Mouse (Mus musculus): ENCODE results near the gene Psmd11.
"Not testable (repeated sequence)": the region's sequence is repeated elsewhere in the genome, so short reads cannot be mapped to it uniquely, and the experiment has no call there.

Gene Psmd11

DNA sequence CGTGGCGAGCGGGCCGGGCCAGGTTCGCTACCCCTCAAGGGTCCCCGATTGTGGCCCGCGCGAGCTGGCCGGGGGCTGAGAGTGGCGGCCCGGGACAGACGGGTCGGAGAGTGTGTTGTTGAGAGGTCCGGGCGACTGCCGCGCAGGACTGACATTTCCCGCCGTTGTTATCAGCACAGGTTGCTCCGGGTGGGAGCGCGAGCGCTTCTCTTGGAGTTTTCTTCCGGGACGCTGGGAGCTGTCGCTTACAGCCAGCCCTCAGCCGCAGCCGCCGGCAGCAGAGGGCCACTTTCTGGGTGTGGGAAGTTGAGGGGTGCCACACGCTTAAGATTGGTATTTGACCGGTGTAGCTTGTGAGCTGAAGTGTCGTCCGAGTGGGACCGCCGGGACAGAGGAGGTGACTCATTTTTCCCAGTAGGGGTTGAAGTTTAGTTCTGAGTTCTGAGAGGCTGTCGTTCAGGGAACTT lies 627 bp downstream of the Psmd11 start:
- DNase-seq (ENCODE audit: low read depth, low spot score): no peak

DNA sequence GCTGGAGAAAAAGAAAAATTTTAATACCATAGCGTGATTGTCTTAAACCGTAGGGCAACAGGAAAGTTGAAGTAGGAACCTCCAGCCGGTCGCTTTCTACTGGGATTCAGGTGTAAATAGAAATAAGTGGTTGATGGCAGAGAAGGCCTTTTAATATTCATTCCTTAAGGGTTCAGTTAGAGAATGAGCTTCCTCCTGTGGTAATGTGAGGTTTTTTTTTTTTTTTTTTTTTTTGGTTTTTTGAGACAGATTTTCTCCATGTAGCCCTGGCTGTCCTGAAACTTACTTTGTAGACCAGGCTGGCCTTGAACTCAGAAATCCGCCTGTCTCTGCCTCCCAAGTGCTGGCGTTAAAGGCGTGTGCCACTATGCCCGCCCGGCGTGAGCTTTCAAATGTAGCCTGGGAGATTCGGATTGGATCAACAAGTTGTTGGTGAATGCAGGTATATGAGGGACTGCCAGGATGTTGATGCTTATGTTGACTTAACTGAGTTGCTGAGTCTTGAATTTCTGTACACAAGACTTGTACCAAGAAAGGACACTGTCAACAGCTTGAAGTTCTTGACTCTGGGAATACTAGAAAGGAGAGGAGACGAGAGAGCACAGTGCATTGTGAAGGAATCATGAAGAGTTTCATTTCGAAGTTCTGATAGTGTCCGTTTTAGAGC lies 1.2 kb downstream of the Psmd11 start:
- DNase-seq (ENCODE audit: low read depth, low spot score): no peak

DNA sequence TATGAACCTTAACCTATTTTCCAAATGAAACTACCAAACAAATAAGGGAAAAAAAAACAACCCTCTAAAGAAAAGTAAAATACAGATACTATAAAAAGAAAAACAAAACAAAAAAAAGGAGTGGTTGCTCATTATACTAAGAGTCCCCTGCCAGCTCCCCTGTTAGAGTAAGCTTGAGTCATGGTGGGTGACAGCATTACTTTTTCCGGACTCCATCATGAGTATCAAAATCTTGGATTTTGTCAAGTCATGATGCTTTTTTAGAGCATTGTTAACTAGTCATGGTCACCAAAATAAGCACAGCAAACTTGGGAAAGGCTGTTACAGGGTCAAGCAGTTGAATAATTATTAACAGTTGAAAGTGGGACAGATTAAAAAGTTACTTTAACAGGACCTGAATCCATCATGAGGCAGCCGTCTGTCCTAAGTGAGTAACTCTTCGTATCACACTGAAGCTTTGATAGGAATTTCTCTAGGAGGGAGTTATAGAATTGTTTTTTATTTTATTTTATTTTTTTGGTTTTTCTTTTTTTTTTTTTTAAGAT lies 2.0 kb downstream of the Psmd11 start:
- no peak for DNase-seq (ENCODE audit: low read depth, low spot score)

DNA sequence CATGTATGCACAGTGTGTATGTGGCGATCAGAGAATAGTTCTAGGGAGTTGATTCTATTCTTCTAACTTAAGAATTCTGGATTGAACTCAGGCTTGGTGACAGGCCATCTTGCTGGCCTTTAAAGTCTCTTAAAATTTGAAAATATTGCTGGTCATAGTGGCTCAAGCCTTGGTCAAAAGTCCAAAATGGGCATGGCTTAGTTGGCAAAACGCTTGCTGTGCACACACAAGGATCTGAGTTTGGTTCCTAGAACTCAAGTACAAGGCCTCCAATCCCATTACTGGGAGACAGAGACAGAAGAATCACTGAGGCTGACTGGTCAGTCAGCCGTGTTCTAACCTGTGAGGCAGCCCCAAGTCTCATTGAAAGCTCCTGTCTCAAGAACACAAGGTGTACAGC lies 18.5 kb downstream of the Psmd11 start:
- no peak for DNase-seq (ENCODE audit: low read depth, low spot score)

DNA sequence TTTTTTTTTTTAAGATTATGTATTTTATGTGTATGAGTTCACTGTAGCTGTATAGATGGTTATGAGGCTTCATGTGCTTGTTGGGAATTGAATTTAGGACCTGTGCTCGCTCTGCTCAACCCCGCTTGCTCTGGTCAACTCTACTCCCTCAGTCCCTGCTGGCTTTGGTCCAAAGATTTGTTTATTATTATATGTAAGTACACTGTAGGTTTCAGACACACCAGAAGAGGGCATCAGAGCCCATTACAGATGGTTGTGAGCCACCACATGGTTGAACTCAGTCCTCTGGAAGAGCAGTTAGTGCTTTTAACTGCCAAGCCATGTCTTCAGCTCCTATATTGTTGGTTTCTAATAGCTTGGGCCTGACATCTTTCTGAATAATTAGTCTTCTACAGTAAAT lies 21.4 kb downstream of the Psmd11 start:
- no peak for DNase-seq (ENCODE audit: low read depth, low spot score)

DNA sequence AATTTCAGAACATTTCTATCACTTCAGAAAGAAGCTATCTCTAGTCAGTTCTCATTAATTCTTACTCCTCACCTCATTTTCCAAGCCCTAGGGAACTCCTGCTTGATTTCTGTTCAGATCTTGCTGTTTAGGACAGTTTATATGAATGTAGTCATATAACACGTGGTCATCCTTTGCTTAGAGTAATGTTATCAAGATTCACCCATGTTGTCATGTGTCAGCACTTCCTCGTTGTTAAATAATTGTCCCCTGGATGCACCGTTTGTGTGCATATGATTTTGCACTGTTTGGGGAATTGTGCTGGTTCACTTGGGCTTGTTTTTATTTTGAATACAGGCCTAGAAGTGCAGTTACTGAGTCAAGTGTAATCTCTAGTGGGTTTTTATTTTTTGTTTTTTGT lies 23.8 kb downstream of the Psmd11 start:
- no peak for DNase-seq (ENCODE audit: low read depth, low spot score)

DNA sequence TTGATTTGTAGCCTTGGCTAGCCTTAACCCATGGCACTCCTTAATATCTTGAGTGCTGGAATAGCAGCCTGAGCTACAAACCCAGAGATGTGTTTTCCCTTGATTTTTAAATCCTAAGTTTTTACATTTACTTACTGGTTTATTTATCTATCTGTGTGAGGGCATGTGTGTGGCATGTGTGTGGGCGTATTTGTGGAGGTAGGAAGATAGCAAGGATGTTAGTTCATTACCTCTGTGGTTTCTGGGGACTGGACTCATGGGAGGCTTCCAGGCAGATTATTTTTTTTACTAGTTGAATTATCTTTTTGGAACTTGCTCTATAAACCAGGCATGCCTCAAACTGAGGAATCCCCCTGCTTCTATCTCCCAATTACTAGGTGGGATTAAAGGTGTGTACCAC lies 24.8 kb downstream of the Psmd11 start:
- DNase-seq (ENCODE audit: low read depth, low spot score): no peak

DNA sequence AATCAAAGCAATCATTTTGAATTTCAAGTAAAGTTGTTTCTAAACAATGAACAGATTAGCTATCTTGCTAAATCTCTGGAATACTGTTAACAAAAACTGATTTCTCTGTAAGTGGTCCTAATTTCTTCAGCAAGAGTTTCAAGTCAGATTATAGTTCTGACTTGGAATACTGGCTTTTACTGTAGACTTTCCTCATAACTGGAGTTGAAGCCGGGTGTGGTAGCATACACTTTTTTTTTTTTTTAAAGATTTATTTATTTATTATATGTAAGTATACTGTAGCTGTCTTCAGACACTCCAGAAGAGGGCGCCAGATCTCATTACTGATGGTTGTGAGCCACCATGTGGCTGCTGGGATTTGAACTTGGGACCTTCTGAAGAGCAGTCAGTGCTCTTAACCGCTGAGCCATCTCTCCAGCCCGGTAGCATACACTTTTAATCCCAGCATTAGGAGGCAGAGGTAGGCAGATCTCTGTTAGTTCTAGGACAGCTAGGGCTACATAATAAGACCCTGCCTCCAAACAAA lies 35.3 kb downstream of the Psmd11 start:
- DNase-seq (ENCODE audit: low read depth, low spot score): not testable (repeated sequence)

DNA sequence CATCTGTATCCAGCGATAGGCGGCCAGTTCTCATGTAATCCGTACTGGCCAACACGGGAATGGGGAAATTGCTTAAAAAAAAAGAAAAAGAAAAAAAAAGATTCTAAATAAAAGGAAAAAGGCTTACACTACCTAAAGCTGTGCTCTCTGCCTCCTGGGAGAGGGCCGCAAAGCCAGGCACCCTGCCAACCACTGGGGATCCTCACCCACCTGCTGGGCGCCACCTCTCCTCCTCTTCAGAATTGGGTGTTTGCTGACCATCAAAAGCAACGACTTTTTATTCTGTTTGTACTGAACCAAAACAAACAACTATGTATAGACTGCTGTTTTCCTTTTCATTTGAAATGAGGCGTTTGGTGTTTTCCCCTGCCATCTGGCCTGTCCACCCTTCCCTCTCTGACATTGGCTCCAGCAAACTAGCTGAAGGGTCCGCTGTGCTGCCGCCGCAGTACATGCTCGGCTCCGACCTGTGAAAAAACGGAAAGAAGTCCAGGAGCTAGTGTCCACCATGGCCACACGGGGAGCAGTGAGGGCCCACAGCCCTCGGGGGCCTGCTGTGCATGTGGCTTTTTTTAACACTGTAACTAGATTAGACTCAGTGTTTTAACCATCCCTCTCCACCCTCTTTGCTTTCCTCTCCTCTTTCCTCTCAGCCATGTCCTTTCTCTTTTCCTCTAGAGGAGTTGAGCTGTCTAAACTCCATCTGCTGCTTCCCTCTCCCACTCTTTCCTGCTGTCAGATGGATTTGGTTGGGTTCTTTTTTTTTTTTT lies 43.6 kb downstream of the Psmd11 start:
- DNase-seq (ENCODE audit: low read depth, low spot score): no peak

DNA sequence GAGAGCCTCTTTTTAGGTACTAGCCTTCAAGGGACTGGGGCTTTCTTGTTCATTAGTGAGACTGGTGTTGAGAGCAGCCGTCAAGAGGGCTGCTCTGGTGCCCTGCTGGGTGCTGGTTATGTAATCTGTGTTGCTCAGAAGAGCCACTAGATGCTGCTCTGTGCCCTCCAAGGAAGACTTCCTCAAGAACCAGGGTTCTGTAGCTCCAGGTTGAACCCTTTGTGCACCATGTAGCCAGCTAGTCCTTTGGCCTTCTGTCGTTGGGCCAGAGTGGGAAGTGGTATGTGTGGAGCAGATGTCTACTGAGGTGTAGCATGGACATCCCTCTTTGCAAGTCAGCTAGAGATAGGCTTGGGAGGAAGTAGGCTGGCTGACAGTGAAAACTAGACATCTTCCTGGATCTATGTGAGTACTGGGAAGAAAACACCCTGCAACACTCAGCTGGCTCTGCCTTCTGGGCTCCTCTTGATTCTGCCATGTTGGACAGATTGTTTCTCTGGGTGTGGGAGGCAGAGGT lies 45.8 kb downstream of the Psmd11 start:
- no peak for DNase-seq (ENCODE audit: low read depth, low spot score)

DNA sequence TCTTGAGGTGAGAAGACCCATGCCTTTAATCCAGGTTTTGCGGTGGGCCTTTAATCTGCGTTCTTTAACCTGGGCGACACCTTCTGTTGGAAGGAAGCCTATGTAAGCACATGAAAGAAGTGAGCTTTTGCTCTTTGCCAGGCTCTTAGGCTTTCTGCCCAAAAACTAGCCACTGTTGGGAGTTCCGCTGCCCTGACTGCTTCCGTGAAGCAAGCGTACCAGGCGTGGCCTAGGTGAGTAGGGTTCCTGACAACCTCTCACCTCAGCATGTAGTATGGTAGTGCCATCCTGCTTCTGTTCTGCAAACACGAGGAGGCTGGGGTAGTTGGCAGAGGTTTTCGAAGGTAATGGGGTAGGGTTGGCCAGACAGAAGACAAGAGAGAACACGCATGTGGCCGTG lies 46.4 kb downstream of the Psmd11 start:
- no peak for DNase-seq (ENCODE audit: low read depth, low spot score)

DNA sequence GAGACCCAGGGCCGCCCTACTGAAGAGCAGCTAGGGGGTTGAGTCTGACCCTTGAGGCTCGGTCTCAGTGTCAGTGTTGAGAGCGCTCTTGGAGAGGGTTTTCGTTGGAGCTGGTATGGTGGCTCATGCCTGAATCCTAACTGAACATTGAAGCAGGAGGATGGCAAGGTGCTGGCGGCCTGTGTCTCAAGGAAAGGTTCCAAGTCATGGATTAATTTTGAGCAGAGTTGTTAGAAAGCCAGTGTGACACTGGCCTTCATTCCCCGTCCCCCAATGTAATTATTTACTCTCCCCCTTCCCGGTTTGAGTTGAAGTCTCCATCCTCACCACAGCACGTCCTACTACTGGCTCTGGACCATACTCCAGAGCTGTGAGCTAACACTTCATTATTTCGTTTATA lies 47.1 kb downstream of the Psmd11 start:
- DNase-seq (ENCODE audit: low read depth, low spot score): no peak

DNA sequence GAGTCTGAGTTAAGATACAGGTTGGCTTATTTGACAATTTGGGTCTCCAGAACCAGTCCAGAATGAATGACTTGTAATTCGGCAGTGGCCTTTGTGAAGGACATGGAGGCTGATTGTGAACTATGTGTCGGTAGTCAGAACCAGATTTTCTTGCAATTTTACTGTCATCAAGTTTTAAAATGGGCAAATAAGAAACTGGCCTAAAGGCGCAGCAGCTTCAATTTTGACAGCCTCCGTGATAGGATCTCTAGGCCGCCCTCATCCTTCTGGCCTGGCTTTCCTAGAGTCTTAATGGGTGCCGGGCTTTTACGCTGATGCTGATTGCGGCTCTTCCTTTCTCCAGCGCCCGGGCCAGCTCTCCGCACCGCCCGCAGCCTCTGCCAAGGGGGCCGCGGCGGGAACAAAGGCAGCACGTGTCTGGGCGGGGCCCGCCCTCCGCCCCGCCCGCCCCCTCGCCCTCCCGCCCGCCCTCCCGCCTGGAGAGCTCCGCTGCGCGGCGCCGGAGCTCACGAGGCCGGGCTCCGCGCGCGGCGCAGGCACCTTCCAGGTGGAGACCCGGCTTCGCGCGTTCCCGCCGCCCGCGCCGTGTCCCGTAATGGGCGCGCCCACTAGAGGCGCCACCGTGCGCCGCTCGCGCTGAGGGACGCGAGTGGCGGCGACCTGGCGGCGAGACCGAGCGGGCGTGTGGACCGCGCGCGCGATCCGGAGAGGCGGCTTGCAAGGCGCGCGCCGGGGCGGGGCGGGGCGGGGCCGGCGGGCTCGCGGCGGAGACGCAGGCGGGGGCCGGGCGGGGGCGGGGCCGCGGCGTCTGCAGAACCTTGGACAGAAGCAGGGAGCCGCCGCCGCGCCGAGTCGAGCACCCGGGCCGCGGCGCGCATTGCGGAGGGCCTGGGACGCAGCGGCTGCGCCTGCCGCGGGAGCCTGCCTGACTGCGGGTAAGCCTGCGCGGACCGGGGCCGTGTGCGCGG lies 48.1 kb downstream of the Psmd11 start, which contains the start of gene Cdk5r1:
TSS of gene Cdk5r1 (plus strand) at position 802 of the 968 bp plus-strand sequence.
- peak; percentile 86 for DNase-seq (ENCODE audit: low read depth, low spot score)

DNA sequence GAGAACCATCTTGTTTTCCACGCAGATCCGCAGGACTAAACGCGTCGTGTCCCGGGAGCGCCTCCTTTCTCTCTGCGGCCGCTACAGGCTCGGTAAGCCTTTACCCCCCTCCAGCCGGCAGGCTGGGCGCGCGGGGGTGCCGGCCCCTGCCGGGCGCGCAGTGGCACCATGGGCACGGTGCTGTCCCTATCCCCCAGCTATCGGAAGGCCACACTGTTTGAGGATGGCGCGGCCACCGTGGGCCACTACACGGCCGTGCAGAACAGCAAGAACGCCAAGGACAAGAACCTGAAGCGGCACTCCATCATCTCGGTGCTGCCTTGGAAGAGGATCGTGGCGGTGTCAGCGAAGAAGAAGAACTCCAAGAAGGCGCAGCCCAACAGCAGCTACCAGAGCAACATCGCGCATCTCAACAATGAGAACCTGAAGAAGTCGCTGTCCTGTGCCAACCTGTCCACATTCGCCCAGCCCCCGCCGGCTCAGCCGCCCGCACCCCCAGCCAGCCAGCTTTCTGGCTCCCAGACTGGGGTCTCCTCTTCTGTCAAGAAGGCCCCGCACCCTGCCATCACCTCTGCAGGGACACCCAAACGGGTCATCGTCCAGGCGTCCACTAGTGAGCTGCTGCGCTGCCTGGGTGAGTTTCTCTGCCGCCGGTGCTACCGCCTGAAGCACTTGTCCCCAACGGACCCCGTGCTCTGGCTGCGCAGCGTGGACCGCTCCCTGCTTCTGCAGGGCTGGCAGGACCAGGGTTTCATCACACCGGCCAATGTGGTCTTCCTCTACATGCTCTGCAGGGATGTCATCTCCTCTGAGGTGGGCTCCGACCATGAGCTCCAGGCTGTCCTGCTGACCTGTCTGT lies 49.2 kb downstream of the Psmd11 start:
- no peak for DNase-seq (ENCODE audit: low read depth, low spot score)

DNA sequence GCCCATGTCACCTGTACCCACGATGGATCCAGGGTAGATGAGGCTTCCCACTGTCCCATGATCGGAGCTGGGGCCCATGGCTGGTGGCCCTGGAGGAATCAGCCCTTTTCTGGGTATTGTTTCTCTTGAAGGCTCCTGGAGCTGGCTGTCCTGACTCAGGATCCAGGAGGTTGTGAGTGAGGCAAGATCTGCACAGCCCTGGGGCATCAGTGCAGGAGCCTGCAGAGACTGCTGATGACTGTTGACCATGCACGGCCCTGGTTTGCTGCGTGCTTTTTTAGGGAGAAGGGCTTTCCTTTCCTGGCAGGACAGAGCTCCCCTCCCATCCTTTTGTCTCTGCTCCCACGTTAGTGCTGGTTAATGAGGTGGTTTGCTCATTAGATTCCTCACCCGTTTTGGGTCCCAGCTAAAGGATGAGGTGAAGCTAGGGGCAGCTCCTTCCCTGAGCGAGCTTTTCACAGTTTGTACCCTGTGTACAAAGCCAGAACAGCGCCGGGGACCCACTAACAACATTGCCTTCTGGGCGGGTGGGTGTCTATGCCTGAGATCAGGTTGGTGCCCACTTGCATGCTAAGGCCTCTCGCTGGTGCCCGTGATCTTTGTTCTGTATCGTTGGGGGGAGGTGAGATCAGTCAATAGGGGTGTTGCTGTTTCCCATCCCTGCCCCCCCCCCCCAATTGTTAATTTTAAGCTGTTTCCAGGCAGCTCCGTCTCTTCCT lies 50.4 kb downstream of the Psmd11 start:
- no peak for DNase-seq (ENCODE audit: low read depth, low spot score)

DNA sequence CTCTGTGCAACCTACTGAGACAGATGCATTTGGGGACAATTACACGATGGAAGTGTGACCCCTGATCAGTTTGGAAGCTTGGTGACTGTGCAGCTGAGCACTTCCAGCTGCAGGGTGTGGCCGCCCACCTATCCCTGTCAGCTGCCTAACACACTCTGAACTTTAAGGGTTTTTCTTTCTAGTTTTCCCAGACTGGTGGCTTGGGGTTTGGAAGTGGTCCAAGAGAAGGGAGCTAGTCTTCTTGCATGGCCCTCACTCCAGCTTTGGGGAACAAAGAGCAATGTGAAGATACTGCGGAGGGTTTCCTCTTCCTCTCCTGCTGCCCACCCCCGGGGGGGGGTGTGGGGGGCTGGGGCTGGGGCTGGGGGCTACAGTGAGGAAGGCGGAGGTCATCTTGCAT lies 51.0 kb downstream of the Psmd11 start:
- no peak for DNase-seq (ENCODE audit: low read depth, low spot score)

DNA sequence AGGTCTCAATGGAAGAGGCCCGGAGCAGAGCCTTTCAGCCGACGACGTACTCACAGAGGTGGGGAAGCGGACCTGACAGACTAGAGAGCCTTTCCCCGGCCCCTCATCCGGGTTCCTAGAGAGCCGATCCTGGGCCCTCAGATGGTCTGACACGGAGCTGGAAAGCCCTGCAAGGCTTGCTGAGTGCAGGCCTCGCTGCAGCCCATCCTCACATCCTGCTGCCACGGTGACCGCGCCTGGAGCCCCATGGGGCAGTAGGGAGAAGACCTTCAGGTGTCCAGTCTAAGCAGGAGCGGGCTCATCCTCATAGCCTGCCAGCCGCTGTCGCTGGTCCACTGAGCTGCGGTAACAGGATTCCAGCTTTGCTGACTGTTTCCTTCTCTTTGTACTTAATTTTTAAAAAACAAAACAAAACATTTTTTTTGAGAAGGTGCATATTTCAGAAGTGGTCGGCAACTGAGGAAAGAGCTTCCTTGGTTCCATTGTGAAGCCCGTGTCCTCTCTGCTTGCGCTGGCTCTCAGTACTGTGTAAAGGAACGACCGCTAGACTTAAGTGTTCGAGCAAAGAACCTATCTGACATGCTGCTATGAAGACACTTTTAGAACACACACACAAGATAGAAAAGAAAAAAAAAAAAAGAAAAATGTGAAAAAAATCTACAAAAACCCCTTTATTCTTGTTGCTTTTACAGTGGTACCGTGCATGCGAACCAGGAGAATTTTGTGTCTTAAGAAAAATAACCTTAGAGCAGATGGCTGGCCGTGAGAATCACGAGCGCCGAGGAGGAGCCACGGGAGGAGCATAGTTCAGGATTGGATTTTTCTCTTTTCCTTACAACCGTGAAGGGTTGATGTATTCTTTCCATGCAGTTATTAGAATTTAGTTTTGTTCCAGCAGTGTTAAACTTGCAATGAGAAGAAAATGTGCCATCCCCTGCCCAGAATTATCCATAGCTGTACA lies 51.8 kb downstream of the Psmd11 start:
- no peak for DNase-seq (ENCODE audit: low read depth, low spot score)

DNA sequence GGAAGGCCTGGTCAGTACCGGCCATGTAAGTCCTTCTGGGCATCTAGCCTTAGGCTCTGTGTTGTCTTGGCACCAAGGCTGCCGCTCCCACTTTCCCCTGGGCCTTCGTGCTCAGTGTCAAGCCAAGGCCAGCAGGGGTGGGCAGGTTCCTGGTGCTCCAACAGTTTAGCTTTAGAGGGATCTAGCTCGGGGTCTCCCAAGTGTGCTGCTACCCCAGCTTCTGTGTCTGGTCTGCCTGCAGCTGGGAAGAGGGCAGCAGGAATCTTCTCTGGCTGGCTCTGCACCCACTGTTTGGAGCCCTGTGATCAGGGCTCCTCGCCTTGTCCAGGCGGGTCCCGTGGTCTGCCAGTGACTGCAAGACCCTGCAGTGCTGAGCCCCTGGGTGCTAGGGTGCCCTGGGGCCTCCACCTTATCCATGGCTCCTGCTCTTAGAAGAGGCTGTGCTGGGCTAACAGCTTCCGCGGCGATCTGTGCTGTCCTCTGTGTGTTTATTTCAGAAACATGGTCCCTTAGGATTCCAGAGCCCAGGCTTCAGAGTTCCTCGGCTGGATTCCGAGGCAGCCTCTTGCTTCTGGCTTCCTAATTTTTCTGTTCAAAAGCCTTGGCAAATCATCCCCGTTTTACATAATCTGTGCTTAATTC lies 53.1 kb downstream of the Psmd11 start:
- no peak for DNase-seq (ENCODE audit: low read depth, low spot score)
